Mouse (Mus musculus): ENCODE measurements around the gene Myo18b. TPM values are rescaled to one million over a fixed set of nuclear protein-coding genes. Genes with fewer than 3 reads are reported as not detected.
A peak's percentile ranks its signal among the peaks of the same experiment; 100 is the strongest.

Gene Myo18b
- polyA plus RNA-seq, 1 experiment from 2014 or later: 0.10 TPM

DNA sequence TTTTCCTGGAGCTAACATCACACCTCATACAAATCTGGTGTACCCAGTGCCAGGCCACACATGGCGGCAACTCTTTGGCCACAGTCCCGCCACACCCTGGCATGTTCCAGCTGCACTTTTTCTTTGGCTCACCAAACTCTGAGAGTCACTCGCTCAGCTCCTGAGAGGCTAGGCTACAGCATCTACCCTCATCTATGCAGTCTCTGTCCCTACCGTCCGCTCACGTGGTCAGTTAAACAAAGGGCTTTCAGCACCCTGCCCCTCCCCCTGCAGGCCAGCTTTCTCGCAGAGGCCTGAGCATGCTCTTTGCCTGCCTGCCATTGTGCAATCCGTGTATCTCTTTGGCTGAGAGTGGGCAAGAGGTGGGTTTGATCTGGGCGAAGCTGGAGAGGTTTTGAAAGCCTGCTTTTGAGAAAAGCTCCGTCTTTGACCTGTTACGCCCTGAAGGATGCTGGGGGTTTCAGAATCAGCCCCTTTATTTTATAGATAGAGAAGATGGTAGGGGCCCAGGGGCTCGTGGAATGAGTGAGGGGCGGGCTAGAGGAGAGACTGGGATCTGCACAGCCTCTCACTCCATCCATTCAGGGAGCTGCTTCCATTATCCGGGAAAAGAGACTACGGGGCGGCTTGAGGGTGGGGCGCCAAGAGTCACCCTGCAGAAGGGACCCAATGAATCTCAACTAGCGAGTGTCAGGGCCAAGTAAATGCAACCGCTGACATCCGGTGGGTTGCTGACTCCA is 252.5 kb downstream of the Myo18b start:
- peak overlapping the region; percentile 89 for H3K27ac ChIP-seq
- peaks cover 39% of the 10 kb centered on the region for H3K4me1 ChIP-seq
- H3K36me3 ChIP-seq (replicated peaks): no peaks in the 10 kb centered on the region
- WGBS: 27% methylated on average over 20 of the region's 20 CpGs
- peaks cover 26% of the 10 kb centered on the region for H3K9me3 ChIP-seq
- H3K4me3 ChIP-seq: peak overlapping the region; percentile 30
- peak; percentile 78 for DNase-seq (ENCODE audit: extremely low spot score, low spot score)
- peaks cover 26% of the 10 kb centered on the region for H3K27me3 ChIP-seq (ENCODE audit: poor library complexity, severe bottlenecking)

DNA sequence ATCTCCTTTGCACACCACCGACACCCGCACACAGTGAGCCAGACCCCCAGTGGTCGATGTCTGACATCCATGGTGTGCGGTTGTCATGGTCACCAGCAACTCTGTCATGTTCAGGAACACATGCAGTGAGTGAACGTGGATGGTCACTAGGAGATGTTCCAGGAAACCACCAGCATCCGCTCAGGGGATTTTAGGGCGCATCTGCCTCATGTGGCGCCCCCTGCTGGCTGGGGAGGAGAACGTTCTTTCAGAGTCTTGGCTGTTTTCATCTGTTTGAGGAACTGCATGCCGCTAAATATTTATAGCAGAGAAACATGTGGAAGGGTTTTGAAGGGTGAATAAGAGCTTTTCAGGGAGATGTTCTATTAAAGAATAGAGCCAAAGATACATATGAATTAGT is 253.4 kb downstream of the Myo18b start:
- peaks cover 39% of the 10 kb centered on the region for H3K4me1 ChIP-seq
- peaks cover 19% of the 10 kb centered on the region for H3K9me3 ChIP-seq
- H3K27ac ChIP-seq: 0 out of 2 replicates have a peak overlapping the region, but pooled peaks have one; percentile 6
- peaks cover 28% of the 10 kb centered on the region for H3K27me3 ChIP-seq (ENCODE audit: poor library complexity, severe bottlenecking)
- WGBS: 67% methylated on average over 10 of the region's 10 CpGs
- no peaks in the 10 kb centered on the region for H3K36me3 ChIP-seq (replicated peaks)
- no peak overlapping the region for H3K4me3 ChIP-seq
- DNase-seq (ENCODE audit: extremely low spot score, low spot score): no peak

DNA sequence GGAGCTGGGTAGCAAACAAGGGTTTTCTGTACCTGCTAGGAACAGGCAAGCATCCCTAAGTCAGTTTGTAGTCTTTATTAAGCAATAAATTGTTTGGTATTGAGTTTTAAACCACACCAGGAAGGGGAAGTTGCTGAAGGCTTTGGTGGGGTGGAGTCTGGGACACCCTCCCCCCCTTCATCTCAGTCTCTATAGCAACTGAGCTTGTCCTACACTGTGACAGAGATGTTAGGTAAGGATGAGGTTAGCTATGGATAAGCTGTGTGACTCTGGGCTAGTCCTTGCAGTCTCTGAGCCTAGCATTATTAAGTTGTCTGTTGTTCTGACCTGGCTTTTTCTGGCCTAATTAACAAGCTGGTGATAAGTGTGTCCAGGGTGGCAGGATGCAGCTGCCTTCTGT is 254.4 kb downstream of the Myo18b start:
- no peak overlapping the region for H3K27ac ChIP-seq
- no peaks in the 10 kb centered on the region for H3K36me3 ChIP-seq (replicated peaks)
- no peak overlapping the region for H3K4me3 ChIP-seq
- H3K27me3 ChIP-seq (ENCODE audit: poor library complexity, severe bottlenecking): peaks cover 35% of the 10 kb centered on the region
- H3K9me3 ChIP-seq: peaks cover 14% of the 10 kb centered on the region
- DNase-seq (ENCODE audit: extremely low spot score, low spot score): no peak
- H3K4me1 ChIP-seq: peaks cover 39% of the 10 kb centered on the region

DNA sequence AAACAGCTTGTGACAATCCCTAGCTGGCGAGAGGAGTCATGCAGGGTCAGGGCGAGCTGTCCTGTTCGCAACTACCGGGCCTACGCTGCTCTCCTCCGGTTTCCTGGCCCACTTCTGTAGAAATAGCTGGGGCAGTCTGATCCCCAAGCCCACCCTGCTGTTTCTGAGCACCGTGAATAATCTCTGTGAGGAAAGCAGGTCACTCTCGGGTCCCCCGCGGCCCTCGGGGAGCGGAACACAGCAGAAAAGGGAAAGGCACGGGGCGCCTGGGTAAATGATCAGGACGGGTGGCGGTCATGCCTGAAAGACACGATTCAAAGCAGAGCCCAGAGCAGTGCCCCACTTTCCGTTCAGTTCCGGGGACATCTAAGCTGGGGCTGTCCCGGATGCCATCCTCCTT is 255.0 kb downstream of the Myo18b start:
- peak overlapping the region; percentile 68; the same call in 1 of the 2 replicates for H3K27ac ChIP-seq
- DNase-seq (ENCODE audit: extremely low spot score, low spot score): no peak
- peaks cover 35% of the 10 kb centered on the region for H3K27me3 ChIP-seq (ENCODE audit: poor library complexity, severe bottlenecking)
- H3K4me1 ChIP-seq: peaks cover 39% of the 10 kb centered on the region
- peaks cover 13% of the 10 kb centered on the region for H3K9me3 ChIP-seq
- peak overlapping the region; percentile 36 for H3K4me3 ChIP-seq
- H3K36me3 ChIP-seq (replicated peaks): no peaks in the 10 kb centered on the region
- 12% methylated on average over 20 of the region's 20 CpGs for WGBS

DNA sequence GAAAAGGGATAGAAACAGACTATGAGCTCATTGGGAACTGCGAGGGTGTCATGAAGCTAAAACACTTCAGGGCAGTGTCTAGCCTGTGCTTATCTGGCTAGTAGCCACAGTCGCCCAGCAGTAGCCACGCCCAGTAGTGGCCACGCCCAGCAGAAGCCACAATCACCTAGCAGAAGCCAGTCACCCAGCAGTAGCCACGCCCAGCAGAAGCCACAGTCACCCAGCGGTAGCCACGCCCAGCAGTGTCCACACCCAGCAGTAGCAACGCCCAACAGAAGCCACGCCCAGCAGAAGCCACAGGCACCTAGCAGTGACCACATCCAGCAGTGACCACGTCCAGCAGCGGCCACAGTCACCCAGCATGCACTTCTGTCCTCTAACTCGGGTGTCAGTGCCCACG is 255.5 kb downstream of the Myo18b start:
- peaks cover 12% of the 10 kb centered on the region for H3K9me3 ChIP-seq
- H3K27ac ChIP-seq: peak overlapping the region; percentile 68; the same call in 1 of the 2 replicates
- peak overlapping the region; percentile 36 for H3K4me3 ChIP-seq
- H3K36me3 ChIP-seq (replicated peaks): no peaks in the 10 kb centered on the region
- WGBS: 12% methylated on average over 13 of the region's 13 CpGs
- peaks cover 39% of the 10 kb centered on the region for H3K4me1 ChIP-seq
- peak; percentile 55 for DNase-seq (ENCODE audit: extremely low spot score, low spot score)
- H3K27me3 ChIP-seq (ENCODE audit: poor library complexity, severe bottlenecking): peaks cover 35% of the 10 kb centered on the region

Other genes starting within 250 kb of the Myo18b start
- gene Grk3, start 119.4 kb upstream of the Myo18b start, polyA plus RNA-seq (2016; fragmentation: Nextera tagmentation; extraction: Ambion mirVana): 5.2 and 5.3 TPM in 2 replicates
- not detected in 2 replicates for gene Crybb2, start 173.8 kb upstream of the Myo18b start, polyA plus RNA-seq (2016; fragmentation: Nextera tagmentation; extraction: Ambion mirVana)
- gene Crybb3, start 185.2 kb upstream of the Myo18b start, polyA plus RNA-seq (2016; fragmentation: Nextera tagmentation; extraction: Ambion mirVana): 1.0 TPM in 2 replicates